Mouse (Mus musculus) limb, embryonic 14.5 days (tissue): ENCODE results near the gene Gm11034. TPM values are rescaled to one million over a fixed set of nuclear protein-coding genes. Genes with fewer than 3 reads are reported as not detected.

Experiments used
- ATAC-seq: fragments of 200-750 bp; cut with Nextera tagmentation; 2 replicates; pipeline ENCODE4 v1.8.0; 2017; ENCODE audit warnings: low read depth, moderate number of reproducible peaks, moderate TSS enrichment; ENCODE audit not compliant: low FRiP score
- DNase-seq: peaks from one replicate; pipeline ENCODE4 v3.0.0-alpha.2; 2015; ENCODE audit warnings: low spot score
- H3K27ac ChIP-seq: fragments of 300-500 bp; sonication (generic); replicated peaks from 2 replicates; pipeline ENCODE4 v1.5.1; 2014; ENCODE audit warnings: low read depth, mild to moderate bottlenecking, low read length, moderate library complexity, mixed read lengths
- H3K27me3 ChIP-seq: fragments of 300-500 bp; sonication (generic); 2 replicates; pipeline ENCODE4 v1.6.1; 2014; ENCODE audit warnings: low read length, mixed read lengths; ENCODE audit not compliant: control insufficient read depth, insufficient read depth
- H3K36me3 ChIP-seq: fragments of 300-500 bp; sonication (generic); 2 replicates; pipeline ENCODE4 v1.6.1; 2014; ENCODE audit warnings: mild to moderate bottlenecking, low read length, moderate library complexity, mixed read lengths; ENCODE audit not compliant: control insufficient read depth, insufficient read depth
- H3K4me1 ChIP-seq: fragments of 300-500 bp; sonication (generic); 2 replicates; pipeline ENCODE4 v1.6.1; 2014; ENCODE audit warnings: antibody characterized with exemption, low read length, mixed read lengths; ENCODE audit not compliant: control insufficient read depth, insufficient read depth
- H3K4me2 ChIP-seq: fragments of 300-500 bp; sonication (generic); replicated peaks from 2 replicates; pipeline ENCODE4 v1.6.1; 2014; ENCODE audit warnings: low read depth, mild to moderate bottlenecking, low read length, moderate library complexity; ENCODE audit not compliant: severe bottlenecking
- H3K4me3 ChIP-seq: fragments of 300-500 bp; sonication (generic); replicated peaks from 2 replicates; pipeline ENCODE4 v1.5.1; 2014; ENCODE audit warnings: low read length
- H3K9ac ChIP-seq: fragments of 300-500 bp; sonication (generic); 2 replicates; pipeline ENCODE4 v1.6.1; 2014; ENCODE audit warnings: mild to moderate bottlenecking, low read depth, low read length, moderate library complexity; ENCODE audit not compliant: severe bottlenecking
- H3K9me3 ChIP-seq: fragments of 300-500 bp; sonication (generic); 2 replicates; pipeline ENCODE4 v1.6.1; 2016; ENCODE audit warnings: low read length; ENCODE audit not compliant: control insufficient read depth
- POLR2A ChIP-seq: fragments of 200-500 bp; IDR thresholded peaks from 2 replicates; pipeline ENCODE4 v1.8.0; 2012; ENCODE audit warnings: inconsistent platforms, mild to moderate bottlenecking, moderate library complexity, borderline replicate concordance; ENCODE audit not compliant: insufficient read depth, insufficient read length; ENCODE audit errors: extremely low read depth
- WGBS: fragments of 180-500 bp; shearing (Covaris S2); extraction: QIAGEN DNeasy Blood & Tissue Kit; methylation state at CpG from one replicate; pipeline ENCODE4 v1.1.7; 2014; 5-methylcytosine and 5-hydroxymethylcytosine counted together
- polyA plus RNA-seq, 2 experiments: library from polyadenylated mRNA; depleted of rRNA in 1 of 2; stranded (reverse) in 1 of 2; unstranded in 1 of 2; fragments of >200 nt; fragmentation: Nextera tagmentation in 1 of 2; extraction: Ambion mirVana in 1 of 2; gene quantifications; 2 replicates each; pipeline versions ENCODE4 v1.2.1 to v1.2.3; 2012 to 2014

The Gm11034 gene
- polyA plus RNA-seq, 2 experiments = not detected

DNA sequence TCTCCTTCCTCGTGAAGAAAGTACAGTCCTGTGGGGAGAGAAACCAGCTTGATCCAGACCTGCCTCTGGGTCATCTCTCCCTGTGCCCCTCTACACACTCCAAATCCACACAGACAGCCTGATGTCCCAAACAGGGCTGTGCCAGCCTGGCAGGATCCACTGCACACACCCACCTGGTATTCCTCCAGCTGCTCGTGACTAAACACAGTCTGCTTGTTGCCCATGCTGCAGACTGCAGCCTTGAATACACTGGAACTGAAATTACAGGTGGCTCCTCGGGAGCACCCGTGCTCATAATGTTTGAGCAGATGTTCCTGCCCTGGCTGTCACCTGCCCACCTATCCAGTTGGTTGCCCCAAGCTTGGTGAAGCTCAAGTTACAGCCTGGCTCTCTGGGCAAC, 685 bp downstream of the Gm11034 start, which contains the start of gene Cib3:
TSS of gene Cib3 (minus strand) at position 87 of the 400 bp plus-strand sequence.
- no peak within 1 kb of the TSS for H3K4me3 ChIP-seq
- ATAC-seq = no peak
- 48% methylated on average over 4 of the region's 4 CpGs for WGBS
- no peaks in the 10 kb centered on the region for H3K9me3 ChIP-seq
- H3K9ac ChIP-seq = no peak within 1 kb of the TSS
- no peaks in the 10 kb centered on the region for H3K4me1 ChIP-seq
- DNase-seq = no peak
- no peak within 1 kb of the TSS for H3K27ac ChIP-seq
- no peaks in the 10 kb centered on the region for H3K27me3 ChIP-seq
- H3K36me3 ChIP-seq = no peaks in the 10 kb centered on the region
- H3K4me2 ChIP-seq = no peak within 1 kb of the TSS
- TF ChIP-seq POLR2A = no peak

- no peak for ATAC-seq
- WGBS = 81% methylated on average over 1 of the region's 1 CpGs
- no peaks in the 10 kb centered on the region for H3K4me1 ChIP-seq
- DNase-seq = no peak
- H3K27me3 ChIP-seq = no peaks in the 10 kb centered on the region
- no peak for TF ChIP-seq POLR2A
- no peaks in the 10 kb centered on the region for H3K36me3 ChIP-seq
- no peaks in the 10 kb centered on the region for H3K9me3 ChIP-seq
- H3K4me2 ChIP-seq = no peak overlapping the region
- H3K4me3 ChIP-seq = no peak overlapping the region
- no peak overlapping the region for H3K9ac ChIP-seq
- no peak overlapping the region for H3K27ac ChIP-seq
Measured at GRCm38 (mm10) chr8:72211846-72212245, 1.6 kb downstream of the Gm11034 start.

DNA sequence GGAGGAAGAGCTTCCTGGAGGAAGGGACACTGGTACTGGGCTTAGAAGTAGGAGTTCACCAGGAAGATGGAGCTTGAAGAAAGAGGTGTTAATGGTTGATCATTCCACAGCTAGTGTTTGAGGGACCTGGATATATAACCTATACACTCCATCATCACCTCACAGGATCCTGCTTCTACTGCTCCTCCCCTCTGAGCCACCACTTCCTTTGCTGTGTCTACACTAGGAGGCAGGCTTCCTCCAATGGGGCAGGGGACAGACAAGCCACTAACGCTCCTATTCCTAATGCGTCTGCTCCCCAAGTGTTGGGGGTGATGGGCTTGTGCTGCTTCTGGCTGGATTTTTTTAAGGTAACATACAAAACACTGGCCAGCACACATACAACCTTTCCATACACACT, 2.7 kb downstream of the Gm11034 start:
- Histone ChIP-seq H3K9ac (no peak overlapping the region), H3K9me3 (no peaks in the 10 kb centered on the region), H3K27me3 (no peaks in the 10 kb centered on the region), H3K36me3 (no peaks in the 10 kb centered on the region), H3K27ac (no peak overlapping the region), H3K4me2 (no peak overlapping the region), H3K4me3 (no peak overlapping the region), H3K4me1 (no peaks in the 10 kb centered on the region)
- ATAC-seq = no peak
- WGBS = 47% methylated on average over 2 of the region's 2 CpGs
- DNase-seq = no peak
- TF ChIP-seq POLR2A = no peak

DNA sequence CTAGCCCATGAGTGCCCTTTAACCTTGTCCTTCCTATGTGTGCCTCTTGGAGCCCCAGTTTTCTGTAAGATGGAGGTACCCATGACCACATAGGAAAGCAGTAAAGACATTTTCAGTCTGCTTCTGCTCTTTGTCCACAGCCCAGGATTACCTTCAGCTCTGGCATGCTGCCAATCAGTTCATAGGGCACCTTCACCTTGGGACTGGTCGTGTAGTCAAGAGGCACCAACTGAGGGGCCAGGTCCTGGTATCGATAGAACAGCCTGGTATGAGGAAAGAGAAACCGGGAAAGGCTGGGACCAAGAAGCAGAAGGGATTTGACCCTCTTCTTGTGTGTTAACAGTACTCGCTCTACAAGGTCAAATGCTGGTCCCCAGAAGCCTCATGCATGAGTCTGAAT, 3.2 kb downstream of the Gm11034 start:
- WGBS = 73% methylated on average over 4 of the region's 4 CpGs
- H3K9ac ChIP-seq = no peak overlapping the region
- DNase-seq (no peak), ATAC-seq (no peak)
- no peak for TF ChIP-seq POLR2A
- no peaks in the 10 kb centered on the region for H3K27me3 ChIP-seq
- no peak overlapping the region for H3K4me2 ChIP-seq
- H3K4me1 ChIP-seq = no peaks in the 10 kb centered on the region
- no peak overlapping the region for H3K27ac ChIP-seq
- no peaks in the 10 kb centered on the region for H3K9me3 ChIP-seq
- H3K36me3 ChIP-seq = no peaks in the 10 kb centered on the region
- no peak overlapping the region for H3K4me3 ChIP-seq

GRCm38 (mm10) chr8:72208582-72208981, 4.9 kb downstream of the Gm11034 start:
- 80% methylated on average over 1 of the region's 1 CpGs for WGBS
- no peak overlapping the region for H3K9ac ChIP-seq
- no peaks in the 10 kb centered on the region for H3K36me3 ChIP-seq
- no peak overlapping the region for H3K4me2 ChIP-seq
- no peaks in the 10 kb centered on the region for H3K27me3 ChIP-seq
- H3K4me1 ChIP-seq = no peaks in the 10 kb centered on the region
- no peak for TF ChIP-seq POLR2A
- ATAC-seq (no peak), DNase-seq (no peak)
- H3K27ac ChIP-seq = no peak overlapping the region
- no peaks in the 10 kb centered on the region; the same call in 1 of the 2 replicates for H3K9me3 ChIP-seq
- no peak overlapping the region for H3K4me3 ChIP-seq

DNA sequence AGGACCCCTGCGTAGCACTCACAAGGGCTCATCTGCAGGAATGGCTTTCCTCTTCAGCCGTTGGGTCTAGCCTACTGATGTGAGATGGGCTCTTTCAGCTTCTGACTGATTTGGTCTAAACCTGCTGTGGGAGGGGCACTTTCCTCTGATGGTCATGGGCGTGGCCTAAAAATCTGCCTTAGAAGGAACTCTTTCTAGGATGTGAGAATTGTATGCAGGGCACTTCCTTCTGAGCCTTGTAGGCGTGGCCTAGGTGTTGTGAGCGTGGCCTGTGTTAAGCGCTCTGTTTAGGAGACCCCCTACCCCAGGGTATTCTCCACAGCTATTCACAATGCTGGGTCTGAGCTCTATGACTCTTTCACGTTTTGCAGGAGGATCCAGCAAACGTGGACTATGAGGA, 15.4 kb downstream of the Gm11034 start:
- H3K4me2 ChIP-seq = no peak overlapping the region
- no peak overlapping the region for H3K4me3 ChIP-seq
- 56% methylated on average over 8 of the region's 8 CpGs for WGBS
- no peak for DNase-seq
- H3K27me3 ChIP-seq = no peaks in the 10 kb centered on the region
- no peaks in the 10 kb centered on the region for H3K4me1 ChIP-seq
- no peak overlapping the region for H3K27ac ChIP-seq
- no peaks in the 10 kb centered on the region for H3K36me3 ChIP-seq
- ATAC-seq = no peak
- no peak overlapping the region for H3K9ac ChIP-seq
- peaks cover 9% of the 10 kb centered on the region for H3K9me3 ChIP-seq
- no peak for TF ChIP-seq POLR2A
